Mouse (Mus musculus): ENCODE data around the gene Gm21149. TPM values are rescaled to one million over a fixed set of nuclear protein-coding genes. Genes with fewer than 3 reads are reported as not detected.
"Not testable (repeated sequence)": the region's sequence is repeated elsewhere in the genome, so short reads cannot be mapped to it uniquely, and the experiment has no call there.

The Gm21149 gene
- polyA plus RNA-seq, 1 experiment: 0.15 TPM

DNA sequence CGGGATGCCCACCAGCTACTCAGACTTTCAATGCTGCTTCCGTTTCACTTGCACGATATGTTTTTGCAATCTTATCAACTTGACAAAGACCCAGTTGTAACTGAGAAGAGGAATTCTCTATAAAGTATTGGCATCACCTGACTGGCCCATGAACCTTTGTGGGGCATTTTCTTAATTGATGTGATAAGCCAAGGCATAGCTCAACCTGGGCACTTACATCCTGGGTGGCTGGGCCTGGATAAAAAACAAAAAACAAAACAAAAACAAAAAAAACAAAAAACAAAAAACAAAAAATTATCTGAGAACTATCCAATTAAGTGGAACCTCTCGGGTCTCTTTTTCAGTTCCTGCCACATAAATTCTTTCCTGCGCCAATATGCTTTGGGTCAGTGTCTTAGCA, 12.4 kb upstream of the Gm21149 start:
- no peaks in the 10 kb centered on the region for H3K4me1 ChIP-seq (ENCODE audit: control insufficient read depth, insufficient read depth, low read length)
- TF ChIP-seq CTCF (IDR thresholded peaks at IDR 0.05; ENCODE audit: extremely low read depth, insufficient read depth, low read length) (no peak), POLR2A (IDR thresholded peaks at IDR 0.05; ENCODE audit: extremely low read depth, insufficient read depth, low read length) (no peak)
- H3K4me3 ChIP-seq (ENCODE audit: insufficient read depth, low read length): no peak overlapping the region
- no peak overlapping the region for H3K27ac ChIP-seq (ENCODE audit: insufficient read depth, low read length)

DNA sequence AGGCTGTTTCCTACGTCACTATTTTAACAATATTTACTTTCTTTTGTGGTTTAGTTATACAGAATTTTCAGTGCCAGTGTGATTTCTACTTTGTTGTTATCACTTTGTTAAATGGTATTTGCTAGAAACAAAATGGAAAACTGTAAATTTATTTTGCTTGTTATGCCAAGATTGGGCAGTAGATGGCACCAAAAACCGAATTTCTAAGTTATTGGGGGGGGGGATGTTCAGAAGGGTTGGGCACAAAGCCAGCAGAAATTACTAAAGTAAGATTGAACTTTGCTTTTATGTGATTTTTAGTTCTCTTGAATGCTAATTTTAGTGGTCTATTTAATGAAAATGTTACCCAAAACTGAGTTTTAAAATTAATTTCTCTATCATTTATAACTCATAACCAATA, 8.3 kb upstream of the Gm21149 start:
- H3K27ac ChIP-seq (ENCODE audit: insufficient read depth, low read length); H3K4me3 ChIP-seq (ENCODE audit: insufficient read depth, low read length): not testable (repeated sequence)

DNA sequence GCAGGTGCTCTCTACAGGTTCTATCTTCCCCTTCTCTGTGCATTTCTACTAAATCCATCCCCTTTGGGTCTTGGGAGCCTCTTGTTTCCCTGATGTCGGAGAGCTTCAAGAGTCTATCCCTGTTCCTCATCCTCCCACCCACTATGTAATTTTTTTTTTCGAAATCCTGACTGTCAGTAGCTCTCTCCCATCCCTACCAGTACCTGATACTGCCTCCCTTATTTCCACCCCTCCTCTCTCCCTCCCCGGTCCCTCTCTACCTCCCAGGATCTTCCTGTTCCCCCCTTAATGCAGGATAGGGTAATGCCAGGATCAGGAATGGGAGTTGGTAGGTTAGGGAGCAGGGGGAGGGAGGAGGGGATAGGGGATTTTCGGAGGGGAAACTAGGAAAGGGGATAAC, 7.3 kb upstream of the Gm21149 start:
- H3K4me3 ChIP-seq (ENCODE audit: insufficient read depth, low read length); H3K4me1 ChIP-seq (ENCODE audit: control insufficient read depth, insufficient read depth, low read length); H3K27ac ChIP-seq (ENCODE audit: insufficient read depth, low read length): not testable (repeated sequence)

More for the DNA sequence above, 8.3 kb upstream of the Gm21149 start:
- not testable (repeated sequence) for H3K4me1 ChIP-seq (ENCODE audit: control insufficient read depth, insufficient read depth, low read length)

DNA sequence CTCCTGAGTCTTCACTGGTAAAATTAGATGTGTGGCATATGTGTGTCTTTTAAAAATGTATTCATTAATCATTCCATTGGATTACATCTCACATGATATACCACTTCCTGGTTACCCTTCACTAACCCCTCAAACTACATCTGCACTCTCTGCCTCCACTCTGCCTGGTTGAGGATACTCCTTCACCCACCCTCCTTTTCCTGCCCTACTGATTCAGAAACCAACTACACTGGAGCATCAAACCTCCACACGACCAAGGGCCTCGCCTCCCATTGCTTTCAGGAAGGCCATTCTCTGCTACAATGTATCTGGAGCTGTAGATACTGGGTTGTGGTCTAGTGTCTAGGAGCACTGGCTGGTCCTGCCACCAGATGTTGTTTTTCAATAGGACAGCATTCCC, 6.5 kb upstream of the Gm21149 start:
- H3K4me3 ChIP-seq (ENCODE audit: insufficient read depth, low read length); H3K4me1 ChIP-seq (ENCODE audit: control insufficient read depth, insufficient read depth, low read length); H3K27ac ChIP-seq (ENCODE audit: insufficient read depth, low read length): not testable (repeated sequence)

DNA sequence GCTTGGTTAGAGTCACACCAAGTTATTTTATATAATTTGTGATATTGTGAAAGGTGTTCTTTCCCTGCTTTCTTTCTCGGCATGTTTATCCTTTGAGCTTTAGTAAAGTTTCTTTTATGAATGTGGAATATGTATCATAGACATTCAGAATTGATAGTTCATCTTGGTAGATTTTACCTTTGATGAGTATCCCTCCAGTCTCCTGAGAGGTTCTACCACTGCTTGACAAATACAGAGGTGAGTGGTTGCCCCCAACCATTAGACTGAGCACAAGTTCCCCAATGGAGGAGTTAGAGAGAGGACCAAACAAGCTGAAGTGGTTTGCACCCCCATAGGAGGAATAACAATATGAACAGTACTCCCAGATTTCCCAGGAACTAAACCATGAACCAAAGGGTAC, 6.2 kb downstream of the Gm21149 start:
- H3K4me3 ChIP-seq (ENCODE audit: insufficient read depth, low read length); H3K4me1 ChIP-seq (ENCODE audit: control insufficient read depth, insufficient read depth, low read length); H3K27ac ChIP-seq (ENCODE audit: insufficient read depth, low read length): not testable (repeated sequence)

DNA sequence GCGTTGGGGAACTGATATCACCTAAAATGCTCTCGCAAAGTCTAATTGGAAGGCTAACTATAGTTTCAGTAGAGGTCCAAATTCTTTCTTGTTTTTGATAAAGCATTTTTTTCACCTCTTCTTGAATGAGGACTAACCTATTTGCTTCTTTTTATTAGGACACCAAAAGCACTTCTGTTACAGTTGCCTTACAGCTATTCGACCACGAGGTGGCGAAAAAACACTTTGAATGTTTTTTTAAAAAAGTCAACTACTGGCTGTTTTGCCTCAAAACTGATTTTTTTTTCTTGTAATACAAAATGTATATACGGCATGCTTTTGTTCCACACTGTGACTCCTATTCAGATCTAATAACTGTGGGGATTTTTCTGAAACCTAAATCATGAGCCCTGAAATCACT, 8.6 kb downstream of the Gm21149 start:
- H3K27ac ChIP-seq (ENCODE audit: insufficient read depth, low read length); H3K4me1 ChIP-seq (ENCODE audit: control insufficient read depth, insufficient read depth, low read length); H3K4me3 ChIP-seq (ENCODE audit: insufficient read depth, low read length): not testable (repeated sequence)

DNA sequence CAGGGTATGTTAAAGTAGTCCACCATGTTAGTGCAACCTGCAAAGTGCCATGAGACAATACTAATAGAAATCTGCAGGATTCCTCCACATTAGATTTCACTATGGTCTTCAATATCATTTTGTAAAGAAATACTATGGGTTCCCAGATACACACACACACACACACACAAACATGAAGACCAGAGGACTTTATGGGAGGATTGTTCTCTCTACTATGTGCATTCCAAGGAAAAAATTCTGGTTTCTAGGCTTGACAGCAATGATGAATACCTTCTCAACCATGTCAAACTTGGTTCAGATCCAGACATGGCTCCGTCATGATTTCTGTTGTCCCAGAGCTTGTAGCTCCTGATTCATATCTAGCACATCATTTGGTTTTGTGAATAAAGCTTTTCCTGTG, 10.1 kb downstream of the Gm21149 start:
- H3K4me1 ChIP-seq (ENCODE audit: control insufficient read depth, insufficient read depth, low read length); H3K4me3 ChIP-seq (ENCODE audit: insufficient read depth, low read length); H3K27ac ChIP-seq (ENCODE audit: insufficient read depth, low read length): not testable (repeated sequence)

DNA sequence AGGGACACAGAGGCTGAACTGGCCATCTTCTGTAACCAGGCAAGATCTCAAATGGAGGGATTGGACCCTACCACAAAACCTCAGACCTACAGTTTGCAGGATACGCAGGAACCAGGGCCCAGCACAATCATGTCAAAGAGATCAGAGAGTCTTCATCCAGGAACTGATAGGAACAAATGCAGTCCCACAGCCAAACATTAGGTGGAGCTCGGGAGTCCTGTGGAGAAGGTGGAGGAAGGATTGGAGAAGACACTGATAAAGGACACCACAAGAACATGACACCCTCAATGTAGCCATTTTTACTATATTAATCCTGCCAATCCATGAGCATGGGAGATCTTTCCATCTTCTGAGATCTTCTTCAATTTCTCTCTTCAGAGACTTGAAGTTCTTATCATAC, 12.8 kb downstream of the Gm21149 start:
- H3K4me3 ChIP-seq (ENCODE audit: insufficient read depth, low read length); H3K27ac ChIP-seq (ENCODE audit: insufficient read depth, low read length); H3K4me1 ChIP-seq (ENCODE audit: control insufficient read depth, insufficient read depth, low read length): not testable (repeated sequence)

DNA sequence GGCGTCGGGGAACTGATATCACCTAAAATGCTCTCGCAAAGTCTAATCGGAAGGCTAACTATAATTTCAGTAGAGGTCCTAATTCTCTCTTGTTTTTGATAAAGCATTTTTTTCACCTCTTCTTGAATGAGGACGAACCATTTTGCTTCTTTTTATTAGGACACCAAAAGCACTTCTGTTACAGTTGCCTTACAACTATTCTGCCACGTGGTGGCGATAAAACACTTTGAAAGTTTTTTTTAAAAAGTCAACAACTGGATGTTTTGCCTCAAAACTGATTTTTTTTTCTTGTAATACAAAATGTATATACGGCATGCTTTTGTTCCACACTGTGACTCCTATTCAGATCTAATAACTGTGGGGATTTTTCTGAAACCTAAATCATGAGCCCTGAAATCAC, 14.7 kb downstream of the Gm21149 start:
- not testable (repeated sequence) for H3K4me1 ChIP-seq (ENCODE audit: control insufficient read depth, insufficient read depth, low read length); H3K4me3 ChIP-seq (ENCODE audit: insufficient read depth, low read length); H3K27ac ChIP-seq (ENCODE audit: insufficient read depth, low read length)

DNA sequence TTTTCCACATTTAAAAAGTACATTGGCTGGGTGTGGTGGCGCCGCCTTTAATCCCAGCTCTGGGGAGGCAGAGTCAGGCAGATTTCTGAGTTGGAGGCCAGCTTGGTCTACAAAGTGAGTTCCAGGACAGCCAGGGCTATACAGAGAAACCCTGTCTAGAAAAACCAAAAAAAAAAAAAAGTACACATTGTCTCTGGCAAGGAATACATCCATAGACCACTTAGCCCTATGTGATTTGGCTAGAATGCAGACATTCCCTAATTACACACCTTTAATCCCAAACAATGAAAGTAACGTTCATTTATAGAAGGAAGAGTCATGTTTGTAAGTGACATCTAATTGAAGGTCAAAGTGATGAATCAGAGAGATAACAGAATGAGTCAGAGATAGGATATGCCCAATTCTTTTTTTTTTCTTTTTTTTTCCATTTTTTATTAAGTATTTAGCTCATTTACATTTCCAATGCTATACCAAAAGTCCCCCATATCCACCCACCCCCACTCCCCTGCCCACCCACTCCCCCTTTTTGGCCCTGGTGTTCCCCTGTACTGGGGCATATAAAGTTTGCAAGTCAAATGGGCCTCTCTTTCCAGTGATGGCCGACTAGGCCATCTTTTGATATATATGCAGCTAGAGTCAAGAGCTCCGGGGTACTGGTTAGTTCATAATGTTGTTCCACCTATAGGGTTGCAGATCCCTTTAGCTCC, 18.3 kb downstream of the Gm21149 start:
- not testable (repeated sequence) for H3K27ac ChIP-seq (ENCODE audit: insufficient read depth, low read length); H3K4me3 ChIP-seq (ENCODE audit: insufficient read depth, low read length); H3K4me1 ChIP-seq (ENCODE audit: control insufficient read depth, insufficient read depth, low read length)

Other genes starting within 250 kb of the Gm21149 start
- gene Gm21190, start 52.7 kb upstream of the Gm21149 start, polyA plus RNA-seq (2012; rRNA removed): not detected in 2 replicates
- not detected in 2 replicates for gene Gm21083, start 100.8 kb upstream of the Gm21149 start, polyA plus RNA-seq (2012; rRNA removed)
- gene Speer4d, start 142.5 kb upstream of the Gm21149 start, polyA plus RNA-seq (2012; rRNA removed): not detected in 2 replicates
- gene 4930572O03Rik, start 180.5 kb upstream of the Gm21149 start, polyA plus RNA-seq (2012; rRNA removed): not detected in 2 replicates
- gene Speer4c, start 237.7 kb upstream of the Gm21149 start, polyA plus RNA-seq (2012; rRNA removed): not detected in 2 replicates